Mouse (Mus musculus): Measurements from ENCODE around the gene Cuedc1. TPM values are rescaled to one million over a fixed set of nuclear protein-coding genes. Genes with fewer than 3 reads are reported as not detected.

The Cuedc1 gene
- total RNA-seq, 2 experiments from 2014 or later, result 50.4 to 55.1 TPM

Other genes starting within 250 kb of the Cuedc1 start
- gene Mks1, start 244.8 kb upstream of the Cuedc1 start, total RNA-seq (2021), result 1 to 10 TPM; 2.5 to 3.1 TPM
- not detected for gene Epx, start 222.5 kb upstream of the Cuedc1 start, total RNA-seq (2021)
- gene Olfr462, start 205.8 kb upstream of the Cuedc1 start, total RNA-seq (2021), result not detected
- gene Olfr463, start 200.7 kb upstream of the Cuedc1 start, total RNA-seq (2021), result not detected
- not detected for gene Olfr464, start 177.1 kb upstream of the Cuedc1 start, total RNA-seq (2021)
- 100 to 1,000 TPM; 350 to 375 TPM for gene Dynll2, start 110.5 kb upstream of the Cuedc1 start, total RNA-seq (2021)
- gene Srsf1, start 50.7 kb upstream of the Cuedc1 start, total RNA-seq (2021), result 100 to 1,000 TPM in 1 of 2 experiments, 10 to 100 TPM in 1; 95.4 to 116 TPM
- gene Vezf1, start 29.8 kb upstream of the Cuedc1 start, total RNA-seq (2021), result 10 to 100 TPM; 40.7 to 45.3 TPM
- 100 to 1,000 TPM; 301 to 306 TPM for gene Mrps23, start 106.3 kb downstream of the Cuedc1 start, total RNA-seq (2021)
- not detected for gene Ccdc182, start 196.0 kb downstream of the Cuedc1 start, total RNA-seq (2021)